Mouse (Mus musculus): ENCODE results near the gene Mgat5b. TPM values are rescaled to one million over a fixed set of nuclear protein-coding genes. Genes with fewer than 3 reads are reported as not detected.
A peak's percentile ranks its signal among the peaks of the same experiment; 100 is the strongest.

The Mgat5b gene
- total and polyA plus RNA-seq, 2 experiments from 2014 or later: 25.0 to 133 TPM

- no peak overlapping the region for H3K9ac ChIP-seq (replicated peaks; ENCODE audit: low read length)
- H3K36me3 ChIP-seq (ENCODE audit: insufficient read depth, low read length): peaks cover 8% of the 10 kb centered on the region; the same call in 1 of the 2 replicates
- no peak overlapping the region for H3K27ac ChIP-seq
- no peak overlapping the region for H3K4me3 ChIP-seq (ENCODE audit: low read length)
- no peaks in the 10 kb centered on the region for H3K9me3 ChIP-seq (ENCODE audit: low read length)
- WGBS: 34% methylated on average over 7 of the region's 7 CpGs
- DNase-seq (ENCODE audit: low spot score) (peak; percentile 55), ATAC-seq (no peak)
- no peak overlapping the region for H3K4me2 ChIP-seq (ENCODE audit: low read depth, low read length)
- 0 out of 2 replicates have a peak, but pooled peaks cover 6% of the 10 kb centered on the region for H3K4me1 ChIP-seq (ENCODE audit: insufficient read depth, low read length)
- no peaks in the 10 kb centered on the region for H3K27me3 ChIP-seq (ENCODE audit: insufficient read depth, low read length)
- TF ChIP-seq CTCF (IDR thresholded peaks at IDR 0.05; ENCODE audit: low read depth): no peak
Observed at GRCm38 (mm10) chr11:116990231-116990630, 71.6 kb downstream of the Mgat5b start.

- DNase-seq (ENCODE audit: low spot score) (peak; percentile 48), ATAC-seq (peak; percentile 57)
- no peaks in the 10 kb centered on the region for H3K36me3 ChIP-seq (ENCODE audit: insufficient read depth, low read length)
- 47% methylated on average over 8 of the region's 8 CpGs for WGBS
- no peaks in the 10 kb centered on the region for H3K27me3 ChIP-seq (ENCODE audit: insufficient read depth, low read length)
- H3K4me3 ChIP-seq (ENCODE audit: low read length): no peak overlapping the region
- TF ChIP-seq CTCF (IDR thresholded peaks at IDR 0.05; ENCODE audit: low read depth): no peak
- no peaks in the 10 kb centered on the region for H3K9me3 ChIP-seq (ENCODE audit: low read length)
- H3K27ac ChIP-seq: 0 out of 2 replicates have a peak overlapping the region, but pooled peaks have one; percentile 17
- 0 out of 2 replicates have a peak, but pooled peaks cover 6% of the 10 kb centered on the region for H3K4me1 ChIP-seq (ENCODE audit: insufficient read depth, low read length)
- H3K9ac ChIP-seq (replicated peaks; ENCODE audit: low read length): 0 out of 2 replicates have a peak overlapping the region, but pooled peaks have one; percentile 4
- H3K4me2 ChIP-seq (ENCODE audit: low read depth, low read length): no peak overlapping the region
Observed at GRCm38 (mm10) chr11:116991410-116991809, 72.7 kb downstream of the Mgat5b start.

- Histone ChIP-seq H3K4me1 (ENCODE audit: insufficient read depth, low read length) (0 out of 2 replicates have a peak, but pooled peaks cover 6% of the 10 kb centered on the region), H3K27ac (0 out of 2 replicates have a peak overlapping the region, but pooled peaks have one; percentile 17), H3K9me3 (ENCODE audit: low read length) (no peaks in the 10 kb centered on the region), H3K4me3 (ENCODE audit: low read length) (no peak overlapping the region), H3K27me3 (ENCODE audit: insufficient read depth, low read length) (no peaks in the 10 kb centered on the region), H3K36me3 (ENCODE audit: insufficient read depth, low read length) (no peaks in the 10 kb centered on the region), H3K9ac (replicated peaks; ENCODE audit: low read length) (no peak overlapping the region), H3K4me2 (ENCODE audit: low read depth, low read length) (no peak overlapping the region)
- DNase-seq (ENCODE audit: low spot score): no peak
- no peak for ATAC-seq
- TF ChIP-seq CTCF (IDR thresholded peaks at IDR 0.05; ENCODE audit: low read depth): no peak
- WGBS: 71% methylated on average over 6 of the region's 6 CpGs
Observed at GRCm38 (mm10) chr11:116991964-116992363, 73.3 kb downstream of the Mgat5b start.

- 2% methylated on average over 18 of the region's 18 CpGs for WGBS
- no peak overlapping the region for H3K4me3 ChIP-seq (ENCODE audit: low read length)
- no peak overlapping the region for H3K27ac ChIP-seq
- no peaks in the 10 kb centered on the region for H3K36me3 ChIP-seq (ENCODE audit: insufficient read depth, low read length)
- DNase-seq (ENCODE audit: low spot score): peak; percentile 81
- peak overlapping the region; percentile 37 for H3K4me2 ChIP-seq (ENCODE audit: low read depth, low read length)
- peak; percentile 81 for TF ChIP-seq CTCF (IDR thresholded peaks at IDR 0.05; ENCODE audit: low read depth)
- H3K9me3 ChIP-seq (ENCODE audit: low read length): no peaks in the 10 kb centered on the region
- H3K27me3 ChIP-seq (ENCODE audit: insufficient read depth, low read length): no peaks in the 10 kb centered on the region
- no peak overlapping the region for H3K9ac ChIP-seq (replicated peaks; ENCODE audit: low read length)
- 0 out of 2 replicates have a peak, but pooled peaks cover 6% of the 10 kb centered on the region for H3K4me1 ChIP-seq (ENCODE audit: insufficient read depth, low read length)
- no peak; the same call in 1 of the 2 replicates for ATAC-seq
Observed at GRCm38 (mm10) chr11:116994095-116994582, 75.5 kb downstream of the Mgat5b start.

- Histone ChIP-seq H3K27ac (no peak overlapping the region), H3K4me1 (ENCODE audit: insufficient read depth, low read length) (0 out of 2 replicates have a peak, but pooled peaks cover 6% of the 10 kb centered on the region), H3K9ac (replicated peaks; ENCODE audit: low read length) (no peak overlapping the region), H3K27me3 (ENCODE audit: insufficient read depth, low read length) (no peaks in the 10 kb centered on the region), H3K4me2 (ENCODE audit: low read depth, low read length) (no peak overlapping the region), H3K36me3 (ENCODE audit: insufficient read depth, low read length) (no peaks in the 10 kb centered on the region), H3K4me3 (ENCODE audit: low read length) (no peak overlapping the region), H3K9me3 (ENCODE audit: low read length) (no peaks in the 10 kb centered on the region)
- 32% methylated on average over 3 of the region's 3 CpGs for WGBS
- no peak for ATAC-seq
- DNase-seq (ENCODE audit: low spot score): no peak
- no peak for TF ChIP-seq CTCF (IDR thresholded peaks at IDR 0.05; ENCODE audit: low read depth)
Observed at GRCm38 (mm10) chr11:116996976-116997375, 78.3 kb downstream of the Mgat5b start.

- 95% methylated on average over 5 of the region's 5 CpGs for WGBS
- H3K27ac ChIP-seq: no peak overlapping the region
- no peak overlapping the region for H3K9ac ChIP-seq (replicated peaks; ENCODE audit: low read length)
- no peak for DNase-seq (ENCODE audit: low spot score)
- peaks cover 7% of the 10 kb centered on the region for H3K4me1 ChIP-seq (ENCODE audit: insufficient read depth, low read length)
- peak; percentile 47 for TF ChIP-seq CTCF (IDR thresholded peaks at IDR 0.05; ENCODE audit: low read depth)
- no peaks in the 10 kb centered on the region for H3K36me3 ChIP-seq (ENCODE audit: insufficient read depth, low read length)
- H3K4me2 ChIP-seq (ENCODE audit: low read depth, low read length): no peak overlapping the region
- no peak for ATAC-seq
- H3K27me3 ChIP-seq (ENCODE audit: insufficient read depth, low read length): no peaks in the 10 kb centered on the region
- H3K9me3 ChIP-seq (ENCODE audit: low read length): no peaks in the 10 kb centered on the region
- H3K4me3 ChIP-seq (ENCODE audit: low read length): no peak overlapping the region
Observed at GRCm38 (mm10) chr11:116998935-116999334, 80.3 kb downstream of the Mgat5b start.

GRCm38 (mm10) chr11:117000219-117000618 lies 81.6 kb downstream of the Mgat5b start:
- Histone ChIP-seq H3K4me1 (ENCODE audit: insufficient read depth, low read length) (peaks cover 5% of the 10 kb centered on the region), H3K27me3 (ENCODE audit: insufficient read depth, low read length) (no peaks in the 10 kb centered on the region), H3K4me3 (ENCODE audit: low read length) (no peak overlapping the region), H3K36me3 (ENCODE audit: insufficient read depth, low read length) (no peaks in the 10 kb centered on the region), H3K9me3 (ENCODE audit: low read length) (no peaks in the 10 kb centered on the region), H3K4me2 (ENCODE audit: low read depth, low read length) (no peak overlapping the region), H3K27ac (no peak overlapping the region), H3K9ac (replicated peaks; ENCODE audit: low read length) (no peak overlapping the region)
- TF ChIP-seq CTCF (IDR thresholded peaks at IDR 0.05; ENCODE audit: low read depth): no peak
- WGBS: 5% methylated on average over 3 of the region's 3 CpGs
- ATAC-seq: no peak
- DNase-seq (ENCODE audit: low spot score): no peak

Measured in hindbrain, postnatal 0 days (tissue).